Mouse (Mus musculus) E14TG2a.4 (cell line): ENCODE measurements around the gene Cpeb2.

Experiments
- CTCF ChIP-seq: conservative IDR thresholded peaks from 2 replicates; pipeline ENCODE4 v1.5.1; 2014; ENCODE audit warnings: low read length
- NANOG ChIP-seq: IDR thresholded peaks from 2 replicates; pipeline ENCODE4 v1.6.1; 2014; ENCODE audit warnings: borderline replicate concordance, low read length, mixed read lengths
- POU5F1 ChIP-seq: IDR thresholded peaks from 2 replicates; pipeline ENCODE4 v1.6.1; 2014; ENCODE audit warnings: low read length, borderline replicate concordance

DNA sequence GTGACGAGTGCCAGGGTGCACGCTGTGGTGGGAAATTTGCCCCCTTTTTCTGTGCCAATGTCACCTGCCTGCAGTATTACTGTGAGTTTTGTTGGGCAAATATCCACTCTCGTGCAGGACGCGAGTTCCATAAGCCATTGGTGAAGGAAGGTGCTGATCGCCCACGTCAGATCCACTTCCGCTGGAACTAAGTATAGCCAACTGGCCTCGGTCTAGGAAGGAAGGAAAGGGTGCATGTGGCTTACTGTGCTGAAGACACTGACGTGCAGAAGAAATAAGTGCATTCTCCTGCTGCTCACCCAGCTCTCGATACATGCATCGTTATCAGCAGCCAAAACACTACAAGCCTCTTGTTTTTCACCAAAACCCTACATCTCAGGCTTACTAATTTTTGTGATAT is 52.8 kb downstream of the Cpeb2 start:
- TF ChIP-seq CTCF: no peak
- no peak for TF ChIP-seq NANOG
- no peak for TF ChIP-seq POU5F1
